Mouse (Mus musculus) large intestine, adult 2 months (tissue): Measurements from ENCODE around the gene Grik5. TPM values are rescaled to one million over a fixed set of nuclear protein-coding genes. Genes with fewer than 3 reads are reported as not detected.

ENCODE experiments used
- DNase-seq: peaks from one replicate; pipeline ENCODE4 v3.0.0-alpha.2; 2012; ENCODE audit warnings: low read depth, low spot score
- WGBS: fragments of 180-500 bp; shearing (Covaris S2); methylation state at CpG from one replicate; pipeline ENCODE4 v1.1.7; 2018; 5-methylcytosine and 5-hydroxymethylcytosine counted together
- polyA plus RNA-seq: library from polyadenylated mRNA; depleted of rRNA; stranded (reverse); fragments of >200 nt; gene quantifications from 2 replicates; pipeline ENCODE4 v1.2.3, GENCODE M21; 2012

The Grik5 gene
- polyA plus RNA-seq, 1 experiment, result 6.4 TPM

DNA sequence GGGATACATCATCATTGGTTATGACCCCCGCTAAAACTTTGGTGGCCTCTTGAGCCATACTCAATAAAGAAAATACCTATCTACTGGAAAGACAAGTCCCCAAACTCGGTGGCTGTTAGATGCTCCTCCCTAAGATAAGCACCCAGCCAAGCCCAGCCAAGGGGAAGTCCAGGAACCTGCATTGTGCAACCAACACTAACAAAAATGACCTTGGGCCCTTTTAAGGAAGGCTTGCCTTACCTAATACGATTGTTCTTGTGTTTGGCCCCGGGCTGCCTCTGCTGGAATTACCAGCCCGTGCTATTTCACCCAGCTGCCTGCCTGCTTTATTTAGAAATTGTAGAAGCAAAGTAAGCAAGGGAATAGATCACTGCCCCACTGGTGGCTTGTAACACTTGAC lies 12.5 kb upstream of the Grik5 start:
- no peak for DNase-seq
- whole genome bisulfite sequencing, result 20% methylated on average over 5 of the region's 5 CpGs

DNA sequence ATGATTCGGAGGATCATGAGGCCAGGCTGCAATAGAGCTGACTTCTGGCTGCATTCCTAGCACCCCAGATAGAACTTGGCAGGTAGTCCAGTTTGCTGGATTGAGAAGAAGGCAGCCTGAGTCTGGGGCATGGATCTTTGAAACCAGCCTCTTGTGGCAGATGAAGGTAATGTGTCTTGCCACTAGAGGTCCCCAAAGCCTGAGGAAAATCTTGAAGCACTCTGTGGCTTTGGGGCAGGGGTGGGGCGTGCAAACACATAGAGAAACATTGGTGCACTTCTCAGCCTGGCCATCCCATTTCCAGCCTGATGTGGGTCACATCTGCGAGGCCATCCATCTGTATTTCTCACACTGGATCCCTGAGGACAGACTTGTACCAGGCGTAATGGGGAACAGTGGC lies 10.4 kb upstream of the Grik5 start:
- WGBS, result 68% methylated on average over 4 of the region's 4 CpGs

DNA sequence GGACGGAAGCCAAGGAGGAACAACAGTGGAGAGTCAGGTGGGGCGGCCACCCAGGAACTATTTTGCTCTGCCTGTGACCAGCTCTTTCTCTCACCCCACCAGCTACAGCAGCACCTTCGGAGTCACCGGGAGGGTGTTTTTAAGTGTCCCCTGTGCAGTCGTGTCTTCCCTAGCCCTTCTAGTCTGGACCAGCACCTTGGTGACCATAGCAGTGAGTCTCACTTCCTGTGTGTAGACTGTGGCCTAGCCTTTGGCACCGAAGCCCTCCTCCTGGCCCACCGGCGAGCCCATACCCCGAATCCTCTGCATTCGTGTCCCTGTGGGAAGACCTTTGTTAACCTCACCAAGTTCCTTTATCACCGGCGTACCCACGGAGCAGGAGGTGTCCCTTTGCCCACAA lies 8.3 kb upstream of the Grik5 start:
- whole genome bisulfite sequencing, result 91% methylated on average over 13 of the region's 13 CpGs
- DNase-seq, result no peak

More for the DNA sequence above, 10.4 kb upstream of the Grik5 start:
- no peak for DNase-seq

DNA sequence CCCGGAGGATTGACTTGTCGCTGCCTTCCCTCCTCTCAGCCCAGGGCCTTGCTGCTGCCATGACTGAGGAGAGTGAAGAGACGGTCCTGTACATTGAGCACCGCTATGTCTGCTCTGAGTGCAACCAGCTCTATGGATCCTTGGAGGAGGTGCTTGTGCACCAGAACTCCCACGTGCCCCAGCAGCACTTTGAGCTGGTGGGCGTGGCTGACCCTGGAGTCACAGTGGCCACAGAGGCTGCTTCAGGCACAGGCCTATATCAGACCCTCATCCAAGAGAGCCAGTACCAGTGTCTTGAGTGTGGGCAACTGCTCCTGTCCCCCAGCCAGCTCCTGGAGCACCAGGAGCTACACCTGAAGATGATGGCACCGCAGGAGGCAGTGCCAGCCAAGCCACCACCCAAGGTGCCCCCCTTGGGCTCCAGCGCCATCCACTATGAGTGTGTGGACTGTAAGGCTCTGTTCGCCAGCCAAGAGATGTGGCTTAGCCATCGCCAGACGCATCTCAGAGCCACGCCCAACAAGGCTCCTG lies 7.4 kb upstream of the Grik5 start:
- 77% methylated on average over 12 of the region's 12 CpGs for WGBS
- no peak for DNase-seq

DNA sequence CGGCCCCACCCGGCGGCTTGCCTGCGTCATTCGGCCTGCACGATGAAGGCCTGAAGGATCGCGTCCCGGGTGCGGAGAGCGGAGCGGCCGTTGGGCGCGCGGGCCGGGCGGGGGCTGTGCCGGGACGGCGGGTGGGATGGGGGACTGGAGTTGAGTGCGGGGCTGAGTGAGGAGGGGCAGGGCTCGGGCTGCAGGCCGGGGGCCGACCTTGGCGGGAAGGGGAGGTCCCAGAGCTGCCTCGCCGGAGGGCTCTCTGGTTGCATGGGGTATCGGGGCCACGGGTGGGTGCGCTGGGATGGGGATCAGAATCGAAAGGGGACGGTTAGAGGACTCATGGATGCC lies 5.2 kb upstream of the Grik5 start:
- WGBS, result 2% methylated on average over 33 of the region's 33 CpGs
- no peak for DNase-seq

DNA sequence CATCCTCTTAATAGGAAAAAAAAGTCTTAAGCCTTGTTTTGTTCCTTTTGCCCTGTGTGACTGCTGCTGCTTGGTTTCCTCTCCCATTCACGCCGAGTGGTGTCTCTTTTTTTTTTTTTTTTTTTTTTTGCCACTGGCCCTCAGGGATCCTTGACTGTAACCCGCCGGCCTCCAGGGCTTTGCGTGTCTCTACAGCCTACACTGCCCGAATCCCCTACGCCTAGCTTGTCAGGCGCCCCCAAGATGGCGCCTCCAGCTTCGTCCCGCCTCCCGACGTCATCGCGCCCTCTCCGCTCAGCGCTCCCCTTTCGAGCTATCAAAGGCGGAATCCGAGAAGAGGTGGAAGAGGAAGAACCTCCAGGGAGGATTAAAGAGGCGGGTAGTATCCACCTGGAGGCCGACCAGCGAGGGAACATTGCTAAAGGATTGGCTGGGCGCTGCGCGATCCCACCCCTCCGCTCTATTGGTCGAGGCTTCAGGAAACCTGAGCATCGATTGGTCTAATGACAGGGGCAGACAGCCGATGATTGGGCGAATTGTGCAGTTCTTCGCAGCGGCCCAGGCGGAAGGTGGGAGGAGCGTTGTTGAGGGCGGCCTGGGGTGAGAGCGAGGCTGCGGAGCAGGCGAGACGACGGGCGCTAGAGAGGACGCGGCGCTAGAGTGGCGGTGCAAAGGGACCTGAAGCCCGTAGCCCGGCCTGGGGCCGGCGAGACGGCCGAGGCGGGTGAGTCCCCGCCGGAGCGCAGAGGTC lies 4.7 kb upstream of the Grik5 start:
- 1% methylated on average over 56 of the region's 56 CpGs for WGBS
- DNase-seq, result peak; percentile 93

DNA sequence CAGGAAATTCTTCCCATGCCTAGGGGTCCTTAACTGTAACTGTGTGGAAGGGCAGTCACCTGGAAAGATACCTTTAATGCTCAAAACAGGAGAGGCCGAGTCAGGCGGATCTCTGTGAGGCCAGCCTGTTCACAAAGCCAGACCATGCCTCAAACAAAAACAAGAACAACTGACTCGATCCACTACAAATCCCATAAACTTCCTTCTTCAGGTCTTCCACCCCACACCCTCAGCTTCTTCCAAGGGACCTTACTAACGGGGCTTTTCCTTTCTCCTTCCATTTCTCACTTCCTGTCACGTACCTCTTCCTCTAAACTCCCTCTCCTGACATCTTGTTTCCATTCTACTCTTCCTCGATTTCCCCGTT lies 4.1 kb upstream of the Grik5 start:
- DNase-seq, result no peak

DNA sequence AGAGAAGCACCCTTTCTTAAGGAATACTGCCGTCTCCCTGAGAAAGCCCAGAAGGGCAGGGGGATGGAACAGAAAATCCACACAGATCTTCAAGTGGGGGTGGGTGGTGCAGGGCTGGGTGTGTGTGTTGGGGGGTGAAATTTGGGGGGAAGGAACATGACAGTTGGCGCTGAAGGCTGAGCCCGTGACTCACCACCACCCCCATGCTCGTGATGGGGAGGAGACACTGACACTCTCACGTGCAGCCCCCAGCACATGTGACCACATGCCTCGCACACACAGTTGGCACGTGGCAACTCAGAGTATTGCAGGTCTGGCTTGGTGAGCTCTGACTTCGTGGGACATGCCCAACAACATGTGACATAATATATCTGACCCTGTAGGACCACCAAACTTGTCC lies 1.8 kb upstream of the Grik5 start:
- DNase-seq, result no peak
- WGBS, result 87% methylated on average over 8 of the region's 8 CpGs

More for the DNA sequence above, 4.1 kb upstream of the Grik5 start:
- WGBS, result 16% methylated on average over 7 of the region's 7 CpGs

DNA sequence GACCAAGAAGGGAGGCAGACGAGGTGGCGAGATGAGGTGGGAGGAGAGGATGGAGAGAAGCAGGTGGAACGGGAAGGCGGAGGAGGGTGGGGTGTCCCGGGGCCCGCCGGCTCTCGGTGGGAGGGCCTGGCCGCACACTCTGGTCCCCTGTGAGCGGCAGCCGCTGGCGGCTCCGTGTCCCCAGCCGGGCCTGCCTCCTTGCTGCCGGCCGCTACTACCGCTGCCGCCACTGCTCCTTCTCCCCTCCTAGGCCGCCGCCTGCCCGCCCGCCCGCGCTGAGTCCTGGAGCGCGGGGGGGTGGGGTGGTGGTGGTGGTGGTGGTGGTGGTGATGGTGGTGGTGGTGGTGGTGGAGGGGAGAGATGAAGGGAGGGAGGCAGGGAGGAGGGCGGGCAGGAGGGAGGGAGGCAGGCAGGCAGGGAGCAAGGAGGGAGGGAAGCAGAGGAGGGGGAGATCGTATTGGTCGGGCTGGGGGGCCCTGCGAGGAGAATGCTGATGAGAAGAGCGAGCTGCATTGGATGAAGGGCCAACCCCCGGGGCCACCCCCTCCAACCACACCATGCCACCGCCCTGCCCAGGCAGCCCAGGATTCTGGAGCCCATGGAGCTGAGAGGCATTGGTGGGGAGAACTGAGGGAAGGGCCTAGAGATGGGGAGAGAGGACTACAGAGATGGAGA lies 707 bp upstream of the Grik5 start:
- DNase-seq, result no peak
- 3% methylated on average over 31 of the region's 33 CpGs for WGBS

DNA sequence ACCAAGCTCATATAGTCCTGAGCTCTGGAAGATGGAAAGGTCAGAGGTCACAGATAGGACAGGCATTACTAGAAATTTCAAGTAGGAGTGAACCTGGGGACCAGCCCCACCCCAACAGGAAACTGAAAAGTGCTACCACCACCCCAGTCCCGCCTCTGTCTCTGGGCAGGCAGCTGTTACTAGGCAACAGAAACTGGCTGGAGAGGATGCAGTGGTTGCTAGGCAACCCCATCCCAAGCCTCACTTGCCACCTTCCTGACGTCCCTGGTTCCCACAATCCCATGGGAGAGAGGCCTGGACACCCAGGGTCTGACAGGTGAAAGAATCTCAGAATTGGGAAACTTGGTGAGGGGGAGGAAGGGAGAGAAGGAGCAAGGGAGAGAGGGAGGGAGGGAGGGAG lies 3.4 kb downstream of the Grik5 start:
- 49% methylated on average over 2 of the region's 2 CpGs for WGBS
- DNase-seq, result no peak

DNA sequence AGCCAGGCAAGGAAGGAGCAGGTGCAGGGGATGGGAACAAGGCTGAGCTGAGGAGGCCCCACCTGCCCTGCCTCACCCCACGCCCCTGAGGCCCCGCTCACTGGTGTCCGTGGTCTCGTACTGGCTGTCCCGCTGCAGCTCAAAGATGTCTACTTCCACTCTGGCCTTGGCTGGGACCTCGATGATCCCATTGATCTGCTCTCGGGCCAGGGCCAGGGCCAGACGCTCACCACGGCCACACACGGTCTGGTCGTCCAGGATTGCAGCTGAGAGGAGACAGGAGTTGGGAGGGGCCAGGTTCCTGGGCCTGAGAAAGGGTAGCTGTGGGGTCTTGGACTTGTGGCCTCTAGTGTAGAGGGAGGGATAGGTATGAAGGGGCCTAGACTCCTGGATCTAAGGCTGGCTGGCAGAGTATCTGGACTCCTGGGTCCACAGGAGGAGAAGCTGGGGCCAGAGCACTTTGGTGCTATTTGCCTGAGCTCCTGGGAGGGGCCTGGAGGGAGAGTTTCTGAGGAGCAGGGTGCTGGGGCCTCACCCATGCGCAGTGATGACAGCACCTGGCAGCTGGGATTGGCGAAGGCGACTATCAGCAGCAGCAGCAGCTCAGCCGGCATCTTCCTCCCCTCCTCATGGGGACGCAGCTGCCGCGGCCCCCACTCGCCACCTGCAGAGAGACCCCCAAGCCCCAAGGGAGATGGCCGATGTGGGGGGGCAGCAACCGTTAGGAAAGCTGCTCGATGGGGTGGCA lies 4.1 kb downstream of the Grik5 start:
- no peak for DNase-seq
- 75% methylated on average over 22 of the region's 22 CpGs for WGBS

DNA sequence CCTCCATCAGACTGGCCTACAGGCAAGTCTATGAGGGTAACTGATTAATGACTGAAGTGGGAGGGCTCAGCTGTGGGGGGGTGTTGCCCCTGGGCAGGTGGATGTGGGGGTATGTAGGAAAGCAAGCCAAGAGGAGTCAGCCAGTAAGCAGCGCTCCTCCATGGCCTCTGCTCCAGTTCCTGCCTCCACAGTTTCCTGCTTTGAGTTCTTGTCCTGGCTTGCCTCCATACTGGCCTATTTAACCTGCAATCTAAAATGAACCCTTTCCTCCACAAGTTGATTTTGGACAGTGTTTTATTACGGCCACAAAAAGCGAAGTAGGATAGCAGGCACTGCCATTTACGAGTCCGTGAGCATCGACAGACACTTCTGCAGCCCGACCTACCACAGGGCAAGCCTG lies 4.8 kb downstream of the Grik5 start:
- no peak for DNase-seq
- 29% methylated on average over 7 of the region's 7 CpGs for WGBS

DNA sequence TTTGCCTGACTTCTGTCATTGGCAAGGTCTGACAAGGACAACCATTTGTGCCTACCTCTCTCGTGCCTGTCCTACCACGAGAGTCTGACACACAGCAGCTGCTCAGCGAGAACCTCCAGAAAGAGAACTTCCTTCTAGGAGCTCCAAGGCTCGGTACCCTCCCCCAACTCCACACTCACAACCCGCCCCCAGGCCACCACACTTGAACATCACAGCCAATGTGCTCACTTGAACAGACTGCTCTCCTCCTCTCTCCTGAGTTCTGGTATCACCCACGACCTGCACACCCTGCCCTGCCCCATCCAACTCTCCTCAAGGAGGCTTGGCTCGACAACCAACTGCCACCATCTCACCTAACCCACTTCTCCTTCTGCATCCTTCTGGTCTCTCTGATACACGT lies 8.2 kb downstream of the Grik5 start:
- WGBS, result 81% methylated on average over 8 of the region's 8 CpGs
- no peak for DNase-seq

DNA sequence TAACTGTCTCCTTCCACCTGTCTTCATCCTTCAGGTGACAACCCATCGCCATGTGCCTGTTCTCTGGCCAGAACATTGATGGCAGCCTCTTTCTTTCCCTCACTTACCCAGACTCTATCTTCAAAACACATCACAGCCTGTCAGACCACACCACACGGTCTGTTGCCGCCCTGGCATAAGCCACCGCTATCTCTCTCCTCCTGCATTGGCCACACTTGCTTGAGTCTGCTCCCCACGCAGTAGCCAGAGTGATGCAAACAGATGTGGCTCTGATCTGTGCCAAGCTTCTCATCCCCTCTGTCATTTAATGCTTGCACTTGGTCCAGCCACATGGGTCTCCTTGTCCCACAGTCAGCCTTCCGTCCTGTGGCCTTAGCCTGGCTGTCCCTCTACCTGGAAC lies 8.8 kb downstream of the Grik5 start:
- WGBS, result 96% methylated on average over 6 of the region's 6 CpGs
- no peak for DNase-seq

DNA sequence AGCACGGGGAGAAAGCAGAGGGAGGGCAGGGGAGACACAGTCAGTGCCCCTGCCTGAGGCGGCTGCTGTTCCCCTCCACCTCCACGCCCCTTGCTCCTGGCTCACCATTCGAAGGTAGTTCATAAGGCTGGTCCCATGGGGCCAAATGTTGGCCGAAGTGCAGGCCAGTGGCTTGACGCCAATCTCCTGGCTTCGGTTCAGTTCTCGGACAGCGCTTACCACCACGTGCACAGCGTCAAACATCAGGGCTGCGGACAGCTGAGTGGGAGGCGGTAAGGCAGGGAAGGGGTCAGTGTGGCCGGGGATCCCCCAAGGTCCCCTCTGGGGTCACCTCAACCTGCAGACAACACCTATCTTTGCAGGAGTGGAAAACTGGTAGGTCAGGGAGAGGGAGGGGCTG lies 13.3 kb downstream of the Grik5 start:
- 85% methylated on average over 14 of the region's 14 CpGs for WGBS
- no peak for DNase-seq

DNA sequence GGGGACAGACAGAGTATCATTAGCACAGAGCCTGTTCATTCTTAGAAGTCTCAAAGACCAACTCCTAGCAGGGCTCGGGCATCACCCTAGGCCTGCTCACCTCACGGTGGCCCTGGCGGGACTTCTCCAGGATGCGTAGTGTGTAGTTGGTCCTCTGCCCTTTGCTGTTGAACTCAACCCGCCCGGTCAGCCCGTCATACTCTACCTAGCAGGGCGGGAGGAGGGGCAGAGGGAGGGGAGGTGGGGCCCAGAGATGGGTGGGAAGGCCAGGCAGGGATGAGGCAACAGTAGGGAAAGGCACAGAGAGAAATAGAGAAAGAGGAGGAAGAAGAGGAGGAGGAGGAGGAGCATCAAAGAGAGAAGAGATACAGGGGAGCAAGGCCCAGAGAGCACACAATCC lies 13.8 kb downstream of the Grik5 start:
- 78% methylated on average over 8 of the region's 8 CpGs for WGBS
- no peak for DNase-seq

DNA sequence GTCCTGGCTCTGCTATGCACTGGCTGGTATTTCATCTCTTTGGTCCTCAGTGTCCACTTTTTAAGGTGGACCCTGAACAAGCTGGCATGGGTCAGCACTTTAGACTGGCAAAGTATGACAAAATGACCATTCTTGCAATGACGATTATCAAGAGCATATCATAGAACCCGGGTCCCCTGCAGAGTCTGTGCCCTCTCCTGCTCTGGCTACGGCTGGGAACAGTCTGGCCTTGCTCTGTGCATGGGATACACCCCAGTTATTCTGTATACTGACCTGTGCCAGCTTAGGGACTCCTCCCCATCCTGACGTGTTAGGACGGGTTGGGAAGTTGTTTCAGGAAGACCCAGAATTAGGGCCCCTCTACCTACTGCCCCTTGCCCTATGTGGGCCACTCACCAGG lies 14.3 kb downstream of the Grik5 start:
- WGBS, result 90% methylated on average over 5 of the region's 5 CpGs

DNA sequence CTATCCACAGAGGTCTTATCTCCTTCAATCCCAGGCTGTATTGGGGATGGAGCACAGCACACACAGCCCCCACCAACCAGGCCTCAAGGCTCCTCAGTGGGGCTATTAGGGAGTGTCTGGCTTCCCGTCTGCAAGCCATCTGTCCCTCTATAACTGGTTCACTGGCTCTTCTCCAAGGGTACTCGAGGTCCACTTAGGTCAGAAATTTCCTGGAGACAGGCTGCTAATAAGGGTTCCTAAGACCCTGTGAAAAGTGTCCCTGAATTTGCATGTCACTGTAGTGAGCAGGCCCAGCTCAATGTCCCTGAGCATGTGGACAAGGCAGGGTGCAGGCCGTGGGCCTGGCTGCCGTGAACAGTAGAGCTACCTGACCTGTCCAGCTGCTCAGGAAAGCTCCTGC lies 15.2 kb downstream of the Grik5 start:
- WGBS, result 64% methylated on average over 4 of the region's 4 CpGs
- DNase-seq, result no peak

More for the DNA sequence above, 14.3 kb downstream of the Grik5 start:
- DNase-seq, result no peak

DNA sequence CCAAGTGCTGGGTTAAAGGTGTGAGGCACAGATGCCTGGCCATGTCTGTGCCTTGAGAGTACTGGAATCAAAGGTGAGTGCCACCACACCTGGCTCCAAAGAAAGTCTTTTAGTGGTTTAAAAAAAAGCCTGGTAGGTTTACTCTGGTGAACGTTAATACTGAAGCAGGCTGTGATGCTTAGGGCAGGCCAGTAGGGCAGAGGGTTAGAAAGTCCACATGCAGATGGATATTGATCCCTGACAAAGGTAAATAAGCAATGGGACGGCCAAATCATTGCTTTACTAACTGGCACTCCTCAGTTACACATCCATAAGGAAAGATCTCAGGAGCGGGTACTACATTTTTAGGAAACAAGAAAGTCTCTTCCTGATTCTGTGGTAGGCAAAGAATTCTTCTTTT lies 19.6 kb downstream of the Grik5 start:
- 49% methylated on average over 3 of the region's 3 CpGs for WGBS
- no peak for DNase-seq

DNA sequence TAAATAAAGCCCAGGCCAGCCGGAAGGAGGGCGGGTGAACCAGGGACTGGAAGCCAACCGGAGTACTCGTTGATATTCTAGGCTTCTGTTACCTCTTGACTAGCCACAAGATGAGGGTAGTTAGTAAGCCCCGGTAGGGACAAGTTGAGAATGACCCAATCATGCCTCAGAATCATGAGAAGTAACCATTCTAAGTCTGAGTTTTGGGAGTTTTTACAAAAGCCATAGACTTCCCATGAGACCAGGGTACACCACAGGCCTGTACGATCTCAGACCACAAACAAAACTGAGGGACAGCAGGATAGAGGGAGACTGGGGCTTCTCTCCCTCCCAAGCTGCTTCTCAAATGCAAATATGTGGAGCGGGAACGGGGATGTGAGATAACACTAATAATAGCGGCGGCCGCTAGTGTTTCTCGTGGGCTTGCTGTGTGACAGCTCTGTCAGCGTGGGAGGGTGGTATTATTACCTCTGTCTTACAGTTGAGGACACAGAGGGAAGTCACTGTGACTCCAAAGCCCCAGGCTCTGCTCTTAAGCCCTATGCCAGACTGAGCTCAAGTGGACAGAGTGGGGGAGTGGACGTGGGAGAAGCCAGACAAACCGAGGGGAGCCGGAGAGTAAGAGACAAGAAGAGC lies 22.7 kb downstream of the Grik5 start:
- 91% methylated on average over 16 of the region's 16 CpGs for WGBS
- no peak for DNase-seq
